Mouse (Mus musculus) large intestine, adult 2 months (tissue): ENCODE results near the gene Nol3. TPM values are rescaled to one million over a fixed set of nuclear protein-coding genes. Genes with fewer than 3 reads are reported as not detected.
"Not testable (repeated sequence)": the region's sequence is repeated elsewhere in the genome, so short reads cannot be mapped to it uniquely, and the experiment has no call there.

Experiments
- DNase-seq: peaks from one replicate; pipeline ENCODE4 v3.0.0-alpha.2; 2012; ENCODE audit warnings: low read depth, low spot score
- WGBS: fragments of 180-500 bp; shearing (Covaris S2); methylation state at CpG from one replicate; pipeline ENCODE4 v1.1.7; 2018; 5-methylcytosine and 5-hydroxymethylcytosine counted together
- polyA plus RNA-seq: library from polyadenylated mRNA; depleted of rRNA; stranded (reverse); fragments of >200 nt; gene quantifications from 2 replicates; pipeline ENCODE4 v1.2.3, GENCODE M21; 2012

The Nol3 gene
- polyA plus RNA-seq, 1 experiment = 0.88 TPM

GRCm38 (mm10) chr8:105286907-105287306, 11.0 kb downstream of the Nol3 start:
- 93% methylated on average over 4 of the region's 4 CpGs for WGBS
- no peak for DNase-seq

GRCm38 (mm10) chr8:105288231-105288630, 12.3 kb downstream of the Nol3 start:
- WGBS = 90% methylated on average over 5 of the region's 5 CpGs
- no peak for DNase-seq

- peak; percentile 96 for DNase-seq
- under 1% methylated on average over 53 of the region's 53 CpGs for WGBS
Observed at GRCm38 (mm10) chr8:105288958-105289732, 13.2 kb downstream of the Nol3 start.

GRCm38 (mm10) chr8:105289805-105290460, 14.0 kb downstream of the Nol3 start, which contains the start of gene 4931428F04Rik:
4931428F04Rik (minus strand) TSS chr8:105289864.
- WGBS = 2% methylated on average over 43 of the region's 43 CpGs
- no peak for DNase-seq

DNA sequence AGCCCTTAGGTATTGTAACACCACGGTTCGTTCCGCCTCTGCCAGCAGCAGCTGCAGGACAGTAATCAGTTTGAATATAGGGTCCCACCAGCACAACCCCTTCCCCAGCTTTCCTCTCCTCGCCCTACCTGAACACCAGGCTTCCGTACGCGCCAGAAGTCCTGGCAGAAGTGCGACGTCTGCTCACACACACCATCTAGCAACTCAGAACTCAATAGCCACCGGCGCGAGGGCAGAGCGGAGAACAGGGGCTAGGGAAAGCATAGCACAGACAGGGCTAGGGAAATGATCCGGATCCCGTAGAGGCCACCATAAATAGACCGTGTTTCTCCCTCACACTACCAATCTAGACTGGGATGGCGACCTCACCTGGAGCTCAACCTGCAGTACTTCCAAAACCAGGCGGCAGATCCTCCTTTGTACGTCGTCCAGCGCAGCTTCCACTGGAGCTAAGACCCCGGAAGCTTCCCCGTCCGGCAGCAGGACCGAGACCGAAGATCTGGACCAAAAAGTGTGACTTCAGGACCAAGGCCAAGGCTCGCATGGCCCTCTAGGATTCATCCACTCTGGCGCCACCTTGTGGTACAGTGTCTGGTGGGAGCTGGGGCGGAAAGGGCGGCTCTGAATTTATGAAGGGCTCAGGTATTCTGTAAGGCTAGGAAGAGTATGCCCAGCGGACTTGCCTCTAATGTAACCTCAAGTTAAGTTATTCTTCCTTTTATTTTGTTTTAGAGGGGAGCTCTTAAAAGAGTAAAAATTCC, 14.8 kb downstream of the Nol3 start:
- 11% methylated on average over 31 of the region's 31 CpGs for WGBS
- peak; percentile 94 for DNase-seq

DNA sequence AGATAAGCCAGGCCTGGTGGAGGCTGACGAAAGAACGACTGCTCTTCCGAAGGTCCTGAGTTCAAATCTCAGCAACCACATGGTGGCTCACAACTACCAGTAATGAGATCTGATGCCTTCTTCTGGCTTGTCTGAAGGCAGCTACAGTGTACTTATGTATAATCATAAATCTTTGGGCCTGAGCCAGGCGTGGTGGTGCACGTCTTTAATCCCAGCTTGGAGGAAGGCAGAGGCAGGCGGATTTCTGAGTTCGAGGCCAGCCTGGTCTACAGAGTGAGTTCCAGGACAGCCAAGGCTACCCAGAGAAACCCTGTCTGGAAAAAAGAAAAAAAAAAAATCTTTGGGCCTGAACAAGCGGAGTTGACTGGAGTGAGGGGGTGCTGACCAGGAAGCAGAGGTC, 15.4 kb downstream of the Nol3 start:
- not testable (repeated sequence) for DNase-seq
- 64% methylated on average over 8 of the region's 8 CpGs for WGBS

GRCm38 (mm10) chr8:105291802-105292201, 15.9 kb downstream of the Nol3 start:
- not testable (repeated sequence) for DNase-seq
- WGBS = 67% methylated on average over 3 of the region's 3 CpGs

- no peak for DNase-seq
- 83% methylated on average over 7 of the region's 7 CpGs for WGBS
Observed at GRCm38 (mm10) chr8:105292471-105292870, 16.5 kb downstream of the Nol3 start.

GRCm38 (mm10) chr8:105293405-105293804, 17.5 kb downstream of the Nol3 start:
- no peak for DNase-seq
- WGBS = 78% methylated on average over 19 of the region's 19 CpGs

- DNase-seq = no peak
- 68% methylated on average over 9 of the region's 9 CpGs for WGBS
Observed at GRCm38 (mm10) chr8:105294776-105295175, 18.8 kb downstream of the Nol3 start.

DNA sequence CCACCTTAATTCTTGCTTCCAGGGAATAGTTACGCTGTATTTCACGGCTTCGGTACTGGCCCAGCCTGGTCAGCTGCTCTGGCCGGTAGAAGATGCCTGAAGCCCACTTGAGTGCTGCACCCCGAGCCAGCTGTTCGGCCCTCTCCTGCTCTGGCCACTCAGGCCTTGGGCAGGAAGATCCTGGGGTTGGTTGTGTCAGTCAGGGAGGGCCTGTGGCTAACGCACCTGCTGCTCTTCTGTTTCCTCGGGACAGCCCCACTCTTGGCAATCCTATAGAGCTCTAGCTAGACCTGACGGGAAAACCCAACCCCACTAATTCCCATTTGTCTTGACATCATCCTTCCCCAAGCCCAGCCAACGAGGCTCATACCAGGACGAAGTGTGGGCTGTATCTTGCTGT, 19.3 kb downstream of the Nol3 start:
- 70% methylated on average over 11 of the region's 11 CpGs for WGBS

GRCm38 (mm10) chr8:105295895-105296573, 20.1 kb downstream of the Nol3 start, which contains the start of gene Exoc3l:
Exoc3l (minus strand) TSS chr8:105296101.
- no peak for DNase-seq
- 63% methylated on average over 11 of the region's 11 CpGs for WGBS

More for the DNA sequence above, 19.3 kb downstream of the Nol3 start:
- no peak for DNase-seq

DNA sequence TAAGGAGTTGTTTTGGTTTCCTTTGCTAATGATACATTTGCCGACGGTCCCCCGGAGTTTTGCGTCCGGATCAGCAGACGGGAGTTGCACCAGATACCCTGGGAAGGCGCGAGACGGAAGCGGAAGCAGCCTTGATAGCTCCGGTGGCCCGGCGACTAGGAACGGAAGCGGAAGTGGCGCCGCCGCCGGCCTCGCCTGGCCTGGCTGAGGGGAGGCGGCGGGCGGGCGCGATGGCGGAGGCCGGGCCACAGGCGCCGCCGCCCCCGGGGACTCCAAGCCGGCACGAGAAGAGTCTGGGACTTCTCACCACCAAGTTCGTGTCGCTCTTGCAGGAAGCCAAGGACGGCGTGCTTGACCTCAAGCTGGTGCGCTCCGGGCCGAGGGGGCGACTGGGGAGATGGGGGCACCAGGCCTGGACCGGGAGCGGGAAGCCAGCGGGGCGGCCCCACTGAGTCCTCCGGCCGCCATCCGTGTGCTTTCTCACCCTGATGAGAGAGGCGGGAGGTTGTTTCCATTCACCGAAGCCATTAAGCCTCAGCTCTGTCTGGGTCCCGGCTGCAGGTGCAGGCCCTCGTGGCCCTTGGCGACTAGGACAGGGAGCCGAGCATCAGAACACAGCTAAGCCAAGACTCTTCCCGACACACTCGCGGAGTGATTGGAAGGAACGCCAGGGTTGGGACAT, 21.7 kb downstream of the Nol3 start, which contains the start of gene E2f4:
E2f4 (plus strand) TSS at position 153 of the 682 bp plus-strand sequence.
- peak; percentile 82 for DNase-seq
- 1% methylated on average over 58 of the region's 58 CpGs for WGBS

- no peak for DNase-seq
- WGBS = 32% methylated on average over 18 of the region's 18 CpGs
Observed at GRCm38 (mm10) chr8:105298351-105299252, 22.7 kb downstream of the Nol3 start.

GRCm38 (mm10) chr8:105299962-105300361, 24.0 kb downstream of the Nol3 start:
- 79% methylated on average over 8 of the region's 8 CpGs for WGBS

GRCm38 (mm10) chr8:105303396-105303795, 27.5 kb downstream of the Nol3 start:
- no peak for DNase-seq
- WGBS = 78% methylated on average over 8 of the region's 8 CpGs

More at GRCm38 (mm10) chr8:105299962-105300361, 24.0 kb downstream of the Nol3 start:
- DNase-seq = no peak

GRCm38 (mm10) chr8:105303874-105304273, 27.9 kb downstream of the Nol3 start:
- 78% methylated on average over 9 of the region's 9 CpGs for WGBS
- no peak for DNase-seq
